Comparison of ENCODE assay signal across 31 mouse cellular contexts in the genomic region with DNA sequence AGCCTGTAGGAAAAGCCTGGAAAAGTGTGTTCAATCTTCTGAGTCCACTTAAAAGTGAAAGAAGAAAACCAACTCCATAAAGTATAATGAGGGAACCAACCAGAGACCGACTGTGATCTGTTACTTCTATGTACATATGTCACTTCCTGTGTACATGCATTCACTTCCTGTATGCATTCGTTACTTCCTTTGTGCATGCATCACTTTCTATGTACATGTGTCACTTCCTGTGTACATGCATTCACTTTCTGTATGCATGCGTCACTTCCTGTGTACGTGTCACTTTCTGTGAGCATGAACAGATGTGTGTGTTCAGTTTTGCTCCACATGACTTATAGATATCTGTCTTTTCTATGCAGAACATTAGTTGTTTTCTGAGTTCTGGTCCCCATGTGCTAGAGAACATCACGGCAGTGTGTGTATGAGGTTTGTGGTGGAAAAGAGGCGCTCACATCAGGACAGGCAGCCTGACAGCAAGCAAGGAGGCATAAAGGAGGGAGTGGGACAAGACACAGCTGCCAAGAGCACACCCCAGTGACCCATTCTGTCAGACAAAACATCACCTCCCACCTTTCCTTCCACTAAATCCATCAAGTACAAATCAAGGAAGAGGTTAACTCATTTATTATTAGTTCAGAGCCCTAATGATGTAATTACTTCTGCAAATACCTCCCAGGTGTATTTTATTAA. TPM values are rescaled to one million over a fixed set of nuclear protein-coding genes. Genes with fewer than 3 reads are reported as not detected.
DNase-seq lines count a peak whose midpoint lies in the region; ATAC-seq lines count a peak whose summit lies in the region.
"Had no signal": no experiment of that assay in that cellular context is flagged by ENCODE, and none has a peak within 500 bp of the region (broad histone marks: within the 10 kb centered on the region; RNA-seq: fewer than 3 reads in every experiment).

No protein-coding gene starts in this region.

- no peak overlapping the region for H3K4me2 ChIP-seq in hindbrain, embryonic 11.5 days (replicated peaks; ENCODE audit: low read depth, low read length)
- H3K4me2 ChIP-seq in heart, embryonic 12.5 days, result no peak overlapping the region
- H3K4me2 ChIP-seq: forebrain, embryonic 15.5 days; heart, embryonic 13.5 days; hindbrain, embryonic 14.5 days; liver, embryonic 15.5 days; neural tube, embryonic 13.5 days had no signal

- H3K4me3 ChIP-seq in megakaryocyte, embryonic 14.5 days (replicated peaks), result peak overlapping the region; percentile 46
- H3K4me3 ChIP-seq in hindbrain, embryonic 11.5 days (ENCODE audit: low read depth, low read length), result no peak overlapping the region
- H3K4me3 ChIP-seq in heart, embryonic 12.5 days, result no peak overlapping the region
- H3K4me3 ChIP-seq: forebrain, embryonic 15.5 days; heart, embryonic 13.5 days; limb, embryonic 10.5 days; liver, embryonic 15.5 days; neural tube, embryonic 13.5 days had no signal

- no peaks in the 10 kb centered on the region for H3K27me3 ChIP-seq in megakaryocyte, embryonic 14.5 days (replicated peaks)
- H3K27me3 ChIP-seq in hindbrain, embryonic 11.5 days (ENCODE audit: control insufficient read depth, insufficient read depth, low read length), result no peaks in the 10 kb centered on the region
- no peaks in the 10 kb centered on the region for H3K27me3 ChIP-seq in heart, embryonic 12.5 days (replicated peaks)
- H3K27me3 ChIP-seq: forebrain, embryonic 15.5 days; heart, embryonic 13.5 days; liver, embryonic 15.5 days; neural tube, embryonic 13.5 days had no signal

- H3K27ac ChIP-seq in hindbrain, embryonic 11.5 days (ENCODE audit: low read depth, low read length), result no peak overlapping the region
- H3K27ac ChIP-seq in heart, embryonic 12.5 days (ENCODE audit: poor library complexity, severe bottlenecking), result no peak overlapping the region
- H3K27ac ChIP-seq: forebrain, embryonic 15.5 days; heart, embryonic 13.5 days; hindbrain, embryonic 14.5 days; limb, embryonic 10.5 days; liver, embryonic 15.5 days; neural tube, embryonic 13.5 days had no signal

- H3K4me1 ChIP-seq in megakaryocyte, embryonic 14.5 days, result peaks cover 9% of the 10 kb centered on the region
- H3K4me1 ChIP-seq in hindbrain, embryonic 11.5 days (replicated peaks; ENCODE audit: control insufficient read depth, insufficient read depth, low read length), result no peaks in the 10 kb centered on the region
- H3K4me1 ChIP-seq in heart, embryonic 12.5 days (replicated peaks), result 0 out of 2 replicates have a peak, but pooled peaks cover 2% of the 10 kb centered on the region
- H3K4me1 ChIP-seq: limb, embryonic 10.5 days; liver, embryonic 15.5 days; neural tube, embryonic 13.5 days had no signal

- no peak for ATAC-seq in erythroid progenitor cell, adult 5-6 weeks (replicated peaks; ENCODE audit: low FRiP score, poor library complexity, severe bottlenecking)
- no peak for ATAC-seq in hindbrain, embryonic 11.5 days (ENCODE audit: low FRiP score)
- ATAC-seq in heart, embryonic 12.5 days (ENCODE audit: insufficient number of reproducible peaks, low FRiP score), result no peak
- ATAC-seq: forebrain, embryonic 15.5 days had no signal

- intact Hi-C loops in heart, postnatal 36 days (cut with DNase I), result no loop called here

- DNase-seq in heart, adult 11 months, result peak; percentile 28
- DNase-seq in heart, postnatal 36 days, result no peak
- DNase-seq in thymus, postnatal 0 days (ENCODE audit: low spot score), result peak; percentile 2
- no peak for DNase-seq in thymus, postnatal 14 days
- no peak for DNase-seq in hindbrain, embryonic 11.5 days (ENCODE audit: low spot score)
- DNase-seq: adrenal gland, postnatal 10 days; cerebellum, adult 18-20 months; cerebellum, postnatal 36 days; heart, postnatal 14 days; kidney, postnatal 14 days; liver; midbrain, embryonic 14.5 days; thymus, postnatal 4 days had no signal

- H3K36me3 ChIP-seq in megakaryocyte, embryonic 14.5 days (replicated peaks; ENCODE audit: low read length), result no peaks in the 10 kb centered on the region
- H3K36me3 ChIP-seq in hindbrain, embryonic 11.5 days (ENCODE audit: control insufficient read depth, insufficient read depth, low read length), result no peaks in the 10 kb centered on the region
- no peaks in the 10 kb centered on the region for H3K36me3 ChIP-seq in heart, embryonic 12.5 days
- H3K36me3 ChIP-seq: forebrain, embryonic 15.5 days; heart, embryonic 13.5 days; limb, embryonic 10.5 days; liver, embryonic 15.5 days; neural tube, embryonic 13.5 days had no signal

- H3K9ac ChIP-seq in hindbrain, embryonic 11.5 days (ENCODE audit: low read depth, low read length), result no peak overlapping the region
- H3K9ac ChIP-seq in heart, embryonic 12.5 days, result no peak overlapping the region
- H3K9ac ChIP-seq: forebrain, embryonic 15.5 days; heart, embryonic 13.5 days; hindbrain, embryonic 14.5 days; liver, embryonic 15.5 days; neural tube, embryonic 13.5 days had no signal

- peaks cover 5% of the 10 kb centered on the region; the same call in 1 of the 2 replicates for H3K9me3 ChIP-seq in megakaryocyte, embryonic 14.5 days
- H3K9me3 ChIP-seq in hindbrain, embryonic 11.5 days (ENCODE audit: control insufficient read depth, low read length), result no peaks in the 10 kb centered on the region
- H3K9me3 ChIP-seq in heart, embryonic 12.5 days (replicated peaks), result no peaks in the 10 kb centered on the region; the same call in 1 of the 2 replicates
- H3K9me3 ChIP-seq: forebrain, embryonic 15.5 days; heart, embryonic 13.5 days; limb, embryonic 10.5 days; liver, embryonic 15.5 days; neural tube, embryonic 13.5 days had no signal

- 88% methylated on average over 6 of the region's 6 CpGs for WGBS in hindbrain, embryonic 11.5 days
- WGBS in heart, embryonic 12.5 days, result 72% methylated on average over 6 of the region's 6 CpGs

RNA-seq across cellular contexts. Expression of a gene that starts 4.8 kb away (rescaled TPM):
- total RNA-seq in heart, postnatal 36 days (2021), result not detected
- polyA plus RNA-seq in thymus, postnatal 0 days (2015; fragmentation: Nextera tagmentation; extraction: Ambion mirVana), result not detected in 2 replicates
- not detected in 2 replicates for polyA plus RNA-seq in megakaryocyte, embryonic 14.5 days (2012; ENCODE audit: insufficient read depth, low replicate concordance)
- not detected in 2 replicates for total RNA-seq in erythroid progenitor cell, adult 5-6 weeks (2015; ENCODE audit: low replicate concordance)
- not detected in 2 replicates for total RNA-seq in erythroid progenitor cell, adult 5-6 weeks (2017; ENCODE audit: low replicate concordance)
- polyA plus RNA-seq in hindbrain, embryonic 11.5 days (2014; fragmentation: Nextera tagmentation; extraction: Ambion mirVana), result not detected in 2 replicates
- not detected in 2 replicates for polyA plus RNA-seq in heart, embryonic 12.5 days (2016; fragmentation: Nextera tagmentation; extraction: Ambion mirVana)
- total RNA-seq: adrenal gland, postnatal 10 days; gastrocnemius, adult 8-10 months; heart, postnatal 14 days; layer of hippocampus, adult 18-20 months; layer of hippocampus, postnatal 25 days had no signal
- polyA plus RNA-seq: embryonic facial prominence, embryonic 14.5 days; forebrain, embryonic 15.5 days; heart, embryonic 13.5 days; hindbrain, embryonic 14.5 days; intestine, embryonic 14.5 days; limb, embryonic 10.5 days; liver, embryonic 15.5 days; lung, embryonic 16.5 days; midbrain, embryonic 14.5 days; neural tube, embryonic 13.5 days; spleen, adult 2 months; stomach, embryonic 14.5 days had no signal

RNA-seq across cellular contexts. Expression of a gene that starts 5.4 kb away (rescaled TPM):
- total RNA-seq in heart, postnatal 36 days (2021), result not detected
- polyA plus RNA-seq in thymus, postnatal 0 days (2015; fragmentation: Nextera tagmentation; extraction: Ambion mirVana), result not detected in 2 replicates
- polyA plus RNA-seq in megakaryocyte, embryonic 14.5 days (2012; ENCODE audit: insufficient read depth, low replicate concordance), result not detected in 2 replicates
- total RNA-seq in erythroid progenitor cell, adult 5-6 weeks (2015; ENCODE audit: low replicate concordance), result not detected in 2 replicates
- not detected in 2 replicates for total RNA-seq in erythroid progenitor cell, adult 5-6 weeks (2017; ENCODE audit: low replicate concordance)
- polyA plus RNA-seq in hindbrain, embryonic 11.5 days (2014; fragmentation: Nextera tagmentation; extraction: Ambion mirVana), result not detected in 2 replicates
- polyA plus RNA-seq in heart, embryonic 12.5 days (2016; fragmentation: Nextera tagmentation; extraction: Ambion mirVana), result not detected in 2 replicates
- total RNA-seq: adrenal gland, postnatal 10 days; gastrocnemius, adult 8-10 months; heart, postnatal 14 days; layer of hippocampus, adult 18-20 months; layer of hippocampus, postnatal 25 days had no signal
- polyA plus RNA-seq: embryonic facial prominence, embryonic 14.5 days; forebrain, embryonic 15.5 days; gonadal fat pad, adult 2 months; heart, embryonic 13.5 days; hindbrain, embryonic 14.5 days; intestine, embryonic 14.5 days; limb, embryonic 10.5 days; liver, embryonic 15.5 days; lung, embryonic 16.5 days; midbrain, embryonic 14.5 days; neural tube, embryonic 13.5 days; spleen, adult 2 months; stomach, embryonic 14.5 days had no signal

RNA-seq across cellular contexts. Expression of a gene that starts 15.7 kb away (rescaled TPM):
- total RNA-seq in heart, postnatal 36 days (2021), result not detected
- not detected in 2 replicates for polyA plus RNA-seq in thymus, postnatal 0 days (2015; fragmentation: Nextera tagmentation; extraction: Ambion mirVana)
- polyA plus RNA-seq in megakaryocyte, embryonic 14.5 days (2012; ENCODE audit: insufficient read depth, low replicate concordance), result not detected in 2 replicates
- not detected in 2 replicates for total RNA-seq in erythroid progenitor cell, adult 5-6 weeks (2015; ENCODE audit: low replicate concordance)
- total RNA-seq in erythroid progenitor cell, adult 5-6 weeks (2017; ENCODE audit: low replicate concordance), result not detected in 2 replicates
- polyA plus RNA-seq in hindbrain, embryonic 11.5 days (2014; fragmentation: Nextera tagmentation; extraction: Ambion mirVana), result not detected in 2 replicates
- not detected in 2 replicates for polyA plus RNA-seq in heart, embryonic 12.5 days (2016; fragmentation: Nextera tagmentation; extraction: Ambion mirVana)
- total RNA-seq: adrenal gland, postnatal 10 days; gastrocnemius, adult 8-10 months; heart, postnatal 14 days; layer of hippocampus, adult 18-20 months; layer of hippocampus, postnatal 25 days had no signal
- polyA plus RNA-seq: embryonic facial prominence, embryonic 14.5 days; forebrain, embryonic 15.5 days; gonadal fat pad, adult 2 months; heart, embryonic 13.5 days; hindbrain, embryonic 14.5 days; intestine, embryonic 14.5 days; limb, embryonic 10.5 days; liver, embryonic 15.5 days; lung, embryonic 16.5 days; midbrain, embryonic 14.5 days; neural tube, embryonic 13.5 days; spleen, adult 2 months; stomach, embryonic 14.5 days had no signal

RNA-seq across cellular contexts. Expression of a gene that starts 20.4 kb away (rescaled TPM):
- total RNA-seq in heart, postnatal 36 days (2021), result not detected
- polyA plus RNA-seq in thymus, postnatal 0 days (2015; fragmentation: Nextera tagmentation; extraction: Ambion mirVana), result not detected in 2 replicates
- polyA plus RNA-seq in megakaryocyte, embryonic 14.5 days (2012; ENCODE audit: insufficient read depth, low replicate concordance), result not detected in 2 replicates
- not detected in 2 replicates for total RNA-seq in erythroid progenitor cell, adult 5-6 weeks (2015; ENCODE audit: low replicate concordance)
- total RNA-seq in erythroid progenitor cell, adult 5-6 weeks (2017; ENCODE audit: low replicate concordance), result not detected in 2 replicates
- polyA plus RNA-seq in hindbrain, embryonic 11.5 days (2014; fragmentation: Nextera tagmentation; extraction: Ambion mirVana), result not detected in 2 replicates
- not detected in 2 replicates for polyA plus RNA-seq in heart, embryonic 12.5 days (2016; fragmentation: Nextera tagmentation; extraction: Ambion mirVana)
- total RNA-seq: adrenal gland, postnatal 10 days; gastrocnemius, adult 8-10 months; heart, postnatal 14 days; layer of hippocampus, adult 18-20 months; layer of hippocampus, postnatal 25 days had no signal
- polyA plus RNA-seq: embryonic facial prominence, embryonic 14.5 days; forebrain, embryonic 15.5 days; gonadal fat pad, adult 2 months; heart, embryonic 13.5 days; hindbrain, embryonic 14.5 days; intestine, embryonic 14.5 days; limb, embryonic 10.5 days; liver, embryonic 15.5 days; lung, embryonic 16.5 days; midbrain, embryonic 14.5 days; neural tube, embryonic 13.5 days; spleen, adult 2 months; stomach, embryonic 14.5 days had no signal

RNA-seq across cellular contexts. Expression of a gene that starts 26.7 kb away (rescaled TPM):
- not detected for total RNA-seq in heart, postnatal 36 days (2021)
- not detected in 2 replicates for polyA plus RNA-seq in thymus, postnatal 0 days (2015; fragmentation: Nextera tagmentation; extraction: Ambion mirVana)
- polyA plus RNA-seq in megakaryocyte, embryonic 14.5 days (2012; ENCODE audit: insufficient read depth, low replicate concordance), result not detected in 2 replicates
- not detected in 2 replicates for total RNA-seq in erythroid progenitor cell, adult 5-6 weeks (2015; ENCODE audit: low replicate concordance)
- total RNA-seq in erythroid progenitor cell, adult 5-6 weeks (2017; ENCODE audit: low replicate concordance), result not detected in 2 replicates
- not detected in 2 replicates for polyA plus RNA-seq in hindbrain, embryonic 11.5 days (2014; fragmentation: Nextera tagmentation; extraction: Ambion mirVana)
- not detected in 2 replicates for polyA plus RNA-seq in heart, embryonic 12.5 days (2016; fragmentation: Nextera tagmentation; extraction: Ambion mirVana)
- total RNA-seq: adrenal gland, postnatal 10 days; gastrocnemius, adult 8-10 months; heart, postnatal 14 days; layer of hippocampus, adult 18-20 months; layer of hippocampus, postnatal 25 days had no signal
- polyA plus RNA-seq: embryonic facial prominence, embryonic 14.5 days; forebrain, embryonic 15.5 days; gonadal fat pad, adult 2 months; heart, embryonic 13.5 days; hindbrain, embryonic 14.5 days; limb, embryonic 10.5 days; liver, embryonic 15.5 days; lung, embryonic 16.5 days; midbrain, embryonic 14.5 days; spleen, adult 2 months; stomach, embryonic 14.5 days had no signal

Comparison
In these comparisons a context has a peak if more than half of its experiments do, and no peak if none do; other contexts are left out.
1. DNase-seq: peak in heart, adult 11 months (single experiment) and thymus, postnatal 0 days (single experiment); none in heart, postnatal 36 days (0 of 2), thymus, postnatal 14 days (single experiment) and hindbrain, embryonic 11.5 days (single experiment).